Mouse (Mus musculus) cerebellum, adult 11-12 months (tissue): ENCODE measurements around the gene Lmod1.
"Not testable (repeated sequence)": the region's sequence is repeated elsewhere in the genome, so short reads cannot be mapped to it uniquely, and the experiment has no call there.

Source experiments
- DNase-seq: peaks from one replicate; pipeline ENCODE4 v3.0.0; 2022

Lmod1 gene

GRCm38 (mm10) chr1:135363446-135363845 is 38.8 kb downstream of the Lmod1 start:
- no peak for DNase-seq

DNA sequence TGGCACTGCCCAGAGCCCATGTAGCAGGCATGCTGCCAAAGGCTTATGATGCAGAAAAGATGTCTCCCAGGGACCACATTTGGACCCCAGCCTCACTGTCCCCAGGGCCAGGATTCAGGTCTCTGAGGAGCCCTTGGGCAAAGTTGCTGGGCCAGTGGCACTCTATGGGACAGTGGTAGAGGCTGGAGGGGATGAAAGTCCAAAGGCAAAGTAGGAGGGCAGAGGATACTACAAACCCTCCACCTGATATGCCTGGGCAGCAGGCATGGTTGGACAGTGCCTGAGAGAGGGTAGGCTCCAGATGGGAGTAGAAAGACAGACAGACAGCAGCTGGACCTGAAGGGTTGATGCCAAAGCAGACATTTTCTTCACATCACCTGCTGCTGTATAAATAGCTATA is 41.8 kb downstream of the Lmod1 start:
- no peak for DNase-seq

GRCm38 (mm10) chr1:135367005-135367404 is 42.4 kb downstream of the Lmod1 start:
- DNase-seq, result no peak

GRCm38 (mm10) chr1:135367595-135367994 is 43.0 kb downstream of the Lmod1 start:
- DNase-seq, result peak; percentile 38

- peak; percentile 91 for DNase-seq
Measured at GRCm38 (mm10) chr1:135368245-135368644, 43.6 kb downstream of the Lmod1 start.

DNA sequence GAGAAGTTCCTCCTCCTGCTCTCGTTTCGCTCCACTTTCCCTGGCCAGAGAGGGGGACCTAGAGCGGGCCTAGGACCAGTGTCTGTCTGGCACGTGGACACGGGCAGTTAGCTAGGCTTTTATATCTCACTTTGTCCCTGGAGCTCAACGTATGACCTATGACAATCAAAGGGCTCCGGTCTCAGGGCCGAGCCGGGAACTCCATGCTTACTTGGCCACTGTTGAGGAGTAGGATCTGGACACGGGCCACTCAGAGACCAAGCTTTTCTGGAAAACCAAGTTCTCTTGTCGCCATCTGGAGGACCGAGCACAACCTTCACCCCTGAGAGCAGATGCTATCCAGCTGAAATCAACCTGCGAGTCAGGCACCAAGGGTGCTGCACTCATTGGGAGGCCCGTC is 44.4 kb downstream of the Lmod1 start:
- DNase-seq, result peak; percentile 66

DNA sequence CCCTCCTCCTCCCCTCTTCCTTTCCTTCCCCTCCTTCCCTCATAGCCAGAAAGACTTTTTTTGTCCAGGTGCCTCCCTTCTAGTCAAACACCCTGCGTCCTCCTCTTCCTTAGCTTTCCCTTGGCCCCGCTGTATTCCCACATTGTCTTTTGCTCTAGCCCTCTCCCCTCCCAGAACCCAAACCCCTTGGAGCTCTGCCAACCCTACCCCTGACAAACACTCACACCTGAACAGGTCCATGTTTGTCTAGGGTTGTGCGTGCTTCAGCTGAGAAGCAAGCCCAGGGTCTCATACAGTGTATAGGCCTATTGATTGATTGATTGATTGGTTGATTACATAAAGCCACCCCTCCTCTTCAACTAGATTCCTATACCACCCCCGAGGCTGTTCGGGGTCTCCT is 44.8 kb downstream of the Lmod1 start:
- peak; percentile 52 for DNase-seq

DNA sequence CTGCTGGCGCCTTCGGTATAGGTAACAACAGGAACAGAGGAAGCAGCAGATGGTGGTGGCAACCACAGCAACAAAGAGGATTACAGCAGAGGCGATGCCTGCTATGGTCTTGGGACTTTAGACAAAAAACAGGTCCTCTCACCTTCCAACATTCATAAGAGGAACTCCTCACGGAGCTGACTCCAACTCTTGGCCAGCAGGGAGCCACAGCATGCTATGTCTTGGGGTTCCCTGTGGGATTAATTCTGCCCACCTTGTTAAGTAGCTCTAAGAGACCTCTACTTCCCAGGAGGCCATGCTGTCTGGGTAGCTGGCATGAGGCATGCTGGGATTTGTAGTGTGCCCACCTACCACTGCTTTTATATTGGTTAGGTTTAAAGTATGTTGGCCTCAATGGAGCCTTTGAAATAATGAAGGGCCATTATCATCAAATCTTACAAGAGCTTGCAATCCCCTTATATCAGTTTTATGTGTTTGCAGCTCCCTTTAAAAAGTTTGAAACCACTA is 48.6 kb downstream of the Lmod1 start:
- DNase-seq, result peak; percentile 31

DNA sequence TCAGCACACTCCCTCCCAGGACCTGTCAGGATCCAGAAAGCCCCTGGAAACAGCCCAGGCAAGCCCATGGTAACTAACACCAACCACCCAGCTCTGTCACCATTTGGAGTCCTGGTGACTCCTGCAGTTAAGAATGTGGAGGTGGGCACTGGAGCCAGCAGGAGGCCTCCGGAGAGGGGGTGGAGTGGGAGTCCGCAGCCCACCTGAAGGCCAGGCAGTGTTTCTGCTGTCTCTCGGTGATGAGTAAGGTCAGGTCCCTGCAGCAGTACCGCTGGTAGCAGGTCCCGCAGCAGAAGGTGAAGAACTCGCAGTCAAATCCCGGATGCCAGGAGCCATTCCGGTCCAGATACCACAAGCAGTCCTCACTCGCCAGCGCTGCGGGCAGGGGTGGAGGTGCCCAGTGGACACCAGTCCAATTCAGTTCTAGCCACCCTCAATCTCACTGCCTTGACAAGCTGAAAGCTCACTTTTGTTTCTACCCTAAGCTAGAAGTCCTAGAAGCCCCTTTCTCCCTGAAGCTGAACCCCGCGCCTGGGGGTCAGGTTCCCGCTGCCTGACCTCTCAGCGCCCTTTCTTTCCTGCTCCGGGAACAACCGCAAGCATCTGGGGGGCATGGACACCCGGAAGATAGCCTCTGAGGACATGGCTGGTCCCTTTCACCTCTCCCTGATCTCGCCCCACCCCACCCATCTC is 49.7 kb downstream of the Lmod1 start:
- DNase-seq, result peak; percentile 65

GRCm38 (mm10) chr1:135374868-135375581 is 50.4 kb downstream of the Lmod1 start, which contains the start of gene Shisa4:
TSS of gene Shisa4 (minus strand) at chr1:135375237.
- DNase-seq, result peak; percentile 82

- DNase-seq, result no peak
Measured at GRCm38 (mm10) chr1:135378576-135378975, 54.0 kb downstream of the Lmod1 start.

DNA sequence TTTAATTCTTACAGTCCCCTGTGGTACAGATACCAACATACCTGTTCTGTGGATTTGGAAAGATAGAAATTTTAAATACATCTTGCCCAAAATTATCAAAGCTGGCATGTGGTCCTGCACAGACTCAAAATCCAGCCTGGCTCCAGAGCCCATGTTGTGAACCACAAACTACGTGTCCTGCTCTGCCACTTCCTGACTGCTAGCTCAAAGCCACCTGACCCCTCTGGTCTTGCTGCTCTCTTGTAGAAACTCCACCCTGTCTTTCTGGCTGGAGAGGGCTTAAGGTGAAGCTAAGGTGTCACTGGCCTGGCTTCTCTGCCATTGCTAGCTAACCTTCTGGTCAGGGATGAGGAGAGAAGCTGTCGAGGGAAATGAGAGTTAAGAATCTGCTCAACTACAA is 54.4 kb downstream of the Lmod1 start:
- no peak for DNase-seq

DNA sequence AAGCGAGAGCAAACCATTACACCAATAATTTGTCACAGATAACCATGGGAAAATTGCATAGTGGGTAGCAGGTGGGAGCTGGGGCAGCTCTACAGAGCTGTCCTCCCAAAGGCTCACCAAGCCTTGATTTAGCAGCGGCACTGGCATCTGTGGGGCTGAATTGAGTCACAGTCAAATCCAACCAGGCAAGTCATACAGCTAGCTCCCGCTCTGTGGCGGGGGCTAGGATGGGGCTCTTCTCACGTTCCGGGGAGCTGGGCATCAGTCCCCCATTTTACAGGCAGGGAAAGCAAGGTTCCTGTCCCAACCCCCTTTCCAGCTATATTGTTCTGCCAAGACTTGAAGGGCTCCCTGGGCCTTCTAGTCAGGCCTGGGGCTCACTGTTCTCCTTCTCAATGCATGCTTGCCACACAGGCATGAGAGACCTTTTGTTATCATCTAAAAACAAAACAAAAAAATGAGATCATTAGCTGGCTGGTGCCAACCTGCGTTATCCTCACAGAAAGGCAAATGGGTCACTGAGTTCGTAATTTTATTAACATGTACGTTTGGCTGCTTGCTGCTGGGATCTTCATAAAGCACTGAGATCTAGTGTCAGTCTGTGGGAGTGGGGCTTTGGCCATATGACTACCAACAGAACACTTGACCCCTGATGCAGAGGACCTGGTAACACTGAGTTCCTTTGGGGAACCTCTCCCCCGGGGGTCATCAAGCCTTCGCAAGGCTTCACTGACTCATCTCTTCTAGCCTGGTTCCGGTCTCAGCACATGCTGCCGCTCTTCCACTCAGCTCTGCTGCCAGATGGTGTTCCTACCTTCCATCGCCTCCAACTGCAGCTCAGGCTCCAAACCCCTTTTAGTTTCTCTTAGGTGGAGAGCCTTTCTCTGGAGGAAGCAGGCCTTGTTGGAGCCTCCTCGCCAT is 55.7 kb downstream of the Lmod1 start:
- peak; percentile 68 for DNase-seq

GRCm38 (mm10) chr1:135381560-135381959 is 57.0 kb downstream of the Lmod1 start:
- not testable (repeated sequence) for DNase-seq

DNA sequence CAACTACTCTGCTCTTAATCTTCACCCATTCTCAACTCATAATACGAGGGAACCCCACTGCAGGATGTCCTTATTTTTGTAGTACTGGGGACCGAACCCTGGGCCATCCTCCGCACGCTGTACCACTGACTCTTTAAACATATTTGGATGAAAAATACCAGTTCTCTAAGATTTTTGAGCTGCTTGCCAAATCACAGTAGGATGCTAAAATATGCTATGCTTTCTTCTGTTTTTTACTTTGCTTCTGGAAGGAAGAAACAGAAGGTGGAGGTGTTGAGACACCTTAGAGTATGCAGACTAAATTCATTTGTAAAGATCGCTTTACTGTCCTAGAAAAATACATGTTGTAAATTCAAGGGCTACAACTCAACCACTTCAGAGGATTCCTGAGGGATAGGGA is 59.6 kb downstream of the Lmod1 start:
- DNase-seq, result no peak

- no peak for DNase-seq
Measured at GRCm38 (mm10) chr1:135385161-135385560, 60.6 kb downstream of the Lmod1 start.

DNA sequence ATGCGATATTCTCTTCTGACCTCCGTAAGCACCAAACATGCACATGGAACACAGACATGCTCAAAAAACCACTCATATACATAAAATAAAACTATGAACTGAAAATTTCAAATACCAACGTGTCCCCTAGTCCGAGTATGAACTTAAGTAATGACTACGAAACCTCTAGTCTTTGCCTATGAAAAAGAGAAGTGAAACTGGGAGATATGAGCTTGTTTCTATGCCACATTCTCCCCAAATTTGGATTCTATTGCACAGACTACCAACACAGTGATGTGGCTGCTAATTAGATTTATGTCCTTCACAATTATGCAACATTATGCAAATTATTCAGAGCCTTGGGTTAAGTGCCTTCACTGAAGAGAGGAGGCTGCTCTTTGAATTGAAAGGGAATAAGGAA is 74.9 kb downstream of the Lmod1 start:
- DNase-seq, result no peak

- DNase-seq, result no peak
Measured at GRCm38 (mm10) chr1:135401452-135402110, 77.0 kb downstream of the Lmod1 start.

DNA sequence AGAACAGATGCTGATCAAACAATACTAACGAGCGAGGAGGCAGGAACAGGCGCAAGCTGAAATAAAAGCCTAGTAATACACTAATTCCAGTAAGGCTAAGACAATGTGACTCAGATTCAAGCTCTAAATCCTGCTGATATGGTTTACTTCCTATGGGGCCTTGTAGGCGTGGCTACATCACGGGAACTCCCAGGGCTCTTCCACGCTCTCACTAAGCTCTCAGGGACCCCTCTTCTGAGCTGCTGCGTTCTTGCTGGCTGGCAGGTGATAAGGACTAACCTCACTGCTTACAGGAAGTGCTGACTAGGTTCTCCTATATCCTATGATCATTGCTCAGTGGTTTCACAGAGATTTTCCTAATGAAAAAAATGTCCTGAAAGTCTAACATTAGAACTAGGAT is 80.7 kb downstream of the Lmod1 start:
- no peak for DNase-seq

- DNase-seq, result no peak
Measured at GRCm38 (mm10) chr1:135408973-135409372, 84.4 kb downstream of the Lmod1 start.

GRCm38 (mm10) chr1:135410967-135411366 is 86.4 kb downstream of the Lmod1 start:
- no peak for DNase-seq

GRCm38 (mm10) chr1:135412130-135412529 is 87.5 kb downstream of the Lmod1 start:
- no peak for DNase-seq

DNA sequence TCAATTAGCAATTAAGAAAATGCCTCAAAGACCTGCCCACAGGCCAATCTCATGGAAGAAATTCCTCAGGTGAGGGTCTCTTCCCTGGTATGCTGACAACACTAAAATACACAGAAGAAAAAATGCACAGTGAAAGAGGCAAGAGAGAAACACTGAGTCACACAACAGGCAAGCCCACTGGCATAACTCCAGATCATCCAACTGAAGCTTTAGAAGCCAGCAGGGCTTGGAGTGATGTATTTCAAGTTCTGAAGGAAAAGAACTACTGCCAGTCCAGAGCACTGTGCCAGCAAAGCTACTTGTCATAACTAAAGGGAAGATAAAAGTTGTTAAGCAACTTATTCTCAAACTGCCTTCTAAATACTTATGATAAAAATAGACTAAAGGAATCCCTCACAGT is 89.4 kb downstream of the Lmod1 start:
- DNase-seq, result no peak
